Mouse (Mus musculus) bone marrow macrophage, adult 2 months (primary cell): ENCODE data around the gene Smim6. TPM values are rescaled to one million over a fixed set of nuclear protein-coding genes. Genes with fewer than 3 reads are reported as not detected.

Experiments
- H3K27ac ChIP-seq: 2 replicates; pipeline ENCODE4 v1.5.1; 2012; ENCODE audit warnings: low read depth, low read length; ENCODE audit not compliant: insufficient read depth
- H3K4me1 ChIP-seq: 2 replicates; pipeline ENCODE4 v1.6.1; 2012; ENCODE audit warnings: low read length; ENCODE audit not compliant: control insufficient read depth, insufficient read depth
- H3K4me3 ChIP-seq: 2 replicates; pipeline ENCODE4 v1.5.1; 2012; ENCODE audit warnings: mild to moderate bottlenecking, low read length, moderate library complexity; ENCODE audit not compliant: insufficient read depth
- CTCF ChIP-seq: IDR thresholded peaks from 2 replicates; pipeline ENCODE4 v1.5.1; 2012; ENCODE audit warnings: low read depth, mild to moderate bottlenecking, low read length, moderate library complexity
- POLR2A ChIP-seq: IDR thresholded peaks from 2 replicates; pipeline ENCODE4 v1.6.1; 2012; ENCODE audit warnings: mild to moderate bottlenecking, low read depth, low read length, borderline replicate concordance
- polyA plus RNA-seq: library from polyadenylated mRNA; stranded (reverse); fragments of >200 nt; gene quantifications from 2 replicates; pipeline ENCODE4 v1.2.4, GENCODE M21; 2012; ENCODE audit not compliant: missing spikeins, insufficient read depth, insufficient read length

Smim6 gene
- polyA plus RNA-seq = not detected in 2 replicates

GRCm38 (mm10) chr11:115911632-115912376 is at the start of gene Smim6:
Gene Smim6 (plus strand): TSS chr11:115912017.
- H3K27ac ChIP-seq = no peak within 1 kb of the TSS
- no peak within 1 kb of the TSS for H3K4me3 ChIP-seq
- no peaks in the 10 kb centered on the region for H3K4me1 ChIP-seq
- TF ChIP-seq CTCF = no peak
- TF ChIP-seq POLR2A = no peak

- H3K4me1 ChIP-seq = no peaks in the 10 kb centered on the region
- no peak overlapping the region for H3K27ac ChIP-seq
- TF ChIP-seq POLR2A (no peak), CTCF (no peak)
- H3K4me3 ChIP-seq = no peak overlapping the region
Measured at GRCm38 (mm10) chr11:115863895-115864294, 47.9 kb upstream of the Smim6 start.

DNA sequence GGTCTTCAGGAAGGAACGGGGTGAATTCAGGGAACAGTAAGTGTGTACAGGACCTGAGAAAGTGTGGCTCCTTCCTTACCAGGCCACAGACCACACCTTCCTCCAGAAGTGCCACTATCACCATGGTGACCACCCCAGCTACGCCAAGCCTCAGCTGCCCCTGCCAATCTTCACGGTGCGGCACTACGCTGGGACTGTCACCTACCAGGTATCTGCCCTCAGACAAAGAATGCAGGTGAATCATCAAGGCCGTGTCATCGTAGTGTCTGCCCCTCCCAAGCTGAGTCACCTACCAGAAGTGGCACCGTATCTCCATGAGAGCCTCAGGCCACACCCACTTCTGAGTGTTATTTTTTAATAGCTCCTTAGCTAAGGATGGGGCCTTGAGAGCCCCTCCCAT is 42.4 kb upstream of the Smim6 start:
- Histone ChIP-seq H3K4me3 (no peak overlapping the region), H3K27ac (no peak overlapping the region), H3K4me1 (no peaks in the 10 kb centered on the region)
- TF ChIP-seq POLR2A (no peak), CTCF (no peak)

GRCm38 (mm10) chr11:115872437-115872836 is 39.4 kb upstream of the Smim6 start:
- Histone ChIP-seq H3K4me1 (peaks cover 7% of the 10 kb centered on the region), H3K4me3 (no peak overlapping the region), H3K27ac (no peak overlapping the region)
- no peak for TF ChIP-seq CTCF
- no peak for TF ChIP-seq POLR2A

- H3K4me1 ChIP-seq = peaks cover 7% of the 10 kb centered on the region
- no peak for TF ChIP-seq CTCF
- TF ChIP-seq POLR2A = no peak
- H3K27ac ChIP-seq = no peak overlapping the region
- H3K4me3 ChIP-seq = no peak overlapping the region
Measured at GRCm38 (mm10) chr11:115875935-115876334, 35.9 kb upstream of the Smim6 start.

DNA sequence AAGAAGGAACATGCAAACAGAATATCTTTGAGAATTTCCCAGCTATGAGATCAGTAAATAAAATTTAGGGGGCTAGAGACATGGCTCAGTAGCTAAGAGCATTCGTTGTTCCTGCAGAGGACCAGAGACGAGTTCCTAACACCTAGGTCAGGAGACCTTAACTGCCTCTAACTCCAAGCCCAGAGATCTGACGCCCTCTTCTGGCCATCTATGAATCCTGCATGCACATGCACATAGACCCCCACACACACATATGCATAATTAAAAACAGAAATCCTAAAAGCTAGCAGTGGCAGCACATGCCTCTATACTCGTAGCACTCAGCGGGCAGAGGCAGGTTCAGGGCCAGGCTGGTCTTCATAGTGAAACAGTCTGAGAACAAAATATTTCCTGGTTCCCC is 35.4 kb upstream of the Smim6 start:
- Histone ChIP-seq H3K27ac (no peak overlapping the region), H3K4me1 (peaks cover 7% of the 10 kb centered on the region), H3K4me3 (no peak overlapping the region)
- TF ChIP-seq POLR2A = no peak
- no peak for TF ChIP-seq CTCF

GRCm38 (mm10) chr11:115877174-115877755 is 34.6 kb upstream of the Smim6 start:
- Histone ChIP-seq H3K27ac (no peak overlapping the region), H3K4me1 (peaks cover 7% of the 10 kb centered on the region), H3K4me3 (no peak overlapping the region)
- no peak for TF ChIP-seq POLR2A
- no peak for TF ChIP-seq CTCF

DNA sequence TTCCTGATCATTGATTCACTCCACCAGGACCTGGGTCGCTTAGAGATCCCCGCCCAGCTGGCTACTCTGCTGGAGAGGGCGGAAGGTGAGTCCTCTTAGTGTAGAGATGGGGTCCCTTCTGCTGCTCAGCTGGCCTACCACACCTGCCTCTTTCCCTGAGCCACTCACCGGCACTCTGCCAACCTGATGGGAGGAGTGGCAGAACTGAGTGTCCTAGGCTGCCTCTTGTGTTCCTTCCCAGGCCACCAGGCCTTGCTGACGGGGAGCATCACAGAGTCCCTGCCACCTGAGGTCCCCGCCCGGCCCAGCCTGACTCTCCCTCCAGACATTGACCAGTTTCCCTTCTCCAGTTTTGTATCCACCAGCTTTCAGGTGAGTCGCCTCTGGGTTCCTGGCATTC is 33.7 kb upstream of the Smim6 start:
- peaks cover 7% of the 10 kb centered on the region for H3K4me1 ChIP-seq
- H3K4me3 ChIP-seq = no peak overlapping the region
- TF ChIP-seq POLR2A (no peak), CTCF (no peak)
- no peak overlapping the region for H3K27ac ChIP-seq

- no peak for TF ChIP-seq POLR2A
- peak; percentile 90 for TF ChIP-seq CTCF
Measured at GRCm38 (mm10) chr11:115881002-115881401, 30.8 kb upstream of the Smim6 start.

DNA sequence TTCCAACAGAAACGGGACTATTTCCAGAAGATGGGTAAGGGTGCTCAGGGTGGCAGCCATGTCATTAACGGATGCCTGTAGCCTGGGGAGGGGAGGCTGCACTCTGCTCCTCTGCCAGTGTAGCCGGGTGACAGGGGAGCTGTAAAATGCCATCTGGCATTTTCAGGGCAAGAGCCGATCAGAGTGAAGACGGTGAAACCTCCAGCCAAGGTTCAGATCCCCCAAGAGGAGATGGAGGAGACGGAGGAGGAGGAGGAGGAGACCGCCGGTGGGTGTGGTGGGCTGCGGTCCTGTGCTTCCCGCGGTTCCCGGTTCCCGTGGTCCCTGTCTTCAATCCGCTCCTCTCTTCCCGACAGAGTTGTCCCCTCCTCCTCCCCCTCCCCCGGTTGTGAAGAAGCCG is 28.6 kb upstream of the Smim6 start:
- no peak for TF ChIP-seq POLR2A
- TF ChIP-seq CTCF = no peak
- Histone ChIP-seq H3K4me3 (no peak overlapping the region), H3K27ac (no peak overlapping the region), H3K4me1 (no peaks in the 10 kb centered on the region)

More at GRCm38 (mm10) chr11:115881002-115881401, 30.8 kb upstream of the Smim6 start:
- H3K4me3 ChIP-seq = no peak overlapping the region
- H3K27ac ChIP-seq = no peak overlapping the region
- H3K4me1 ChIP-seq = peaks cover 7% of the 10 kb centered on the region

DNA sequence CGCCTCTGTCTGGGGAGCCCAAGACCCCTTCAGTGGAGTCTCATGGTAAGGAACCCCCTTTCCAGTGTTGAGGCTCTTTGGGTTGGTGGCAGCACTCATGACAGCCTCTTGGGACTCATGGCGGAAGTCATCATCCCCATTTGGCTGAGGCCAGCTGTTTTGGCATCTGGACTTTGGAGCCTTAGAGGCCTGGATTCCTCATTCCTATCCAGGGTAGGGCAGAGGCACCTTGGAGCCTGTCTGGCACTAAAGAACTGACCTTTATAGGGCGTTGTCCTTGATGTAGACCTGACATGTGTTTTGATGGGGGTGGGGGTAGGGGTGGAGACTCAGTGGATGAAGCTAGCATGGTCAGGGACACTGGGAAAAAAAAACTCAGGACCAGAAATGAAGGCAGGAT is 27.5 kb upstream of the Smim6 start:
- Histone ChIP-seq H3K4me1 (no peaks in the 10 kb centered on the region), H3K4me3 (no peak overlapping the region), H3K27ac (no peak overlapping the region)
- TF ChIP-seq CTCF = no peak
- no peak for TF ChIP-seq POLR2A
